Mouse (Mus musculus): Measurements from ENCODE around the gene Thop1.
"Not testable (repeated sequence)": the region's sequence is repeated elsewhere in the genome, so short reads cannot be mapped to it uniquely, and the experiment has no call there.

Gene Thop1

GRCm38 (mm10) chr10:81057406-81058130 is 12.3 kb upstream of the Thop1 start:
- no peak for DNase-seq (ENCODE audit: low spot score)

GRCm38 (mm10) chr10:81058896-81059295 is 10.9 kb upstream of the Thop1 start:
- DNase-seq (ENCODE audit: low spot score): no peak

GRCm38 (mm10) chr10:81059603-81060543 is 10.0 kb upstream of the Thop1 start, which contains the start of gene Sgta:
TSS of gene Sgta (minus strand) at chr10:81060181.
- peak; percentile 100 for DNase-seq (ENCODE audit: low spot score)

- DNase-seq (ENCODE audit: low spot score): no peak
Measured at GRCm38 (mm10) chr10:81062710-81063109, 7.1 kb upstream of the Thop1 start.

GRCm38 (mm10) chr10:81064519-81064918 is 5.3 kb upstream of the Thop1 start:
- DNase-seq (ENCODE audit: low spot score): not testable (repeated sequence)

GRCm38 (mm10) chr10:81068706-81069105 is 1.1 kb upstream of the Thop1 start:
- no peak for DNase-seq (ENCODE audit: low spot score)

- no peak for DNase-seq (ENCODE audit: low spot score)
Measured at GRCm38 (mm10) chr10:81072290-81072689, 2.5 kb downstream of the Thop1 start.

- no peak for DNase-seq (ENCODE audit: low spot score)
Measured at GRCm38 (mm10) chr10:81073464-81073863, 3.6 kb downstream of the Thop1 start.

- no peak for DNase-seq (ENCODE audit: low spot score)
Measured at GRCm38 (mm10) chr10:81075734-81076133, 5.9 kb downstream of the Thop1 start.

GRCm38 (mm10) chr10:81076356-81076755 is 6.5 kb downstream of the Thop1 start:
- DNase-seq (ENCODE audit: low spot score): no peak

- no peak for DNase-seq (ENCODE audit: low spot score)
Measured at GRCm38 (mm10) chr10:81077916-81078315, 8.1 kb downstream of the Thop1 start.

GRCm38 (mm10) chr10:81080008-81080655 is 10.3 kb downstream of the Thop1 start:
- no peak for DNase-seq (ENCODE audit: low spot score)

GRCm38 (mm10) chr10:81082168-81082960 is 12.5 kb downstream of the Thop1 start:
- peak; percentile 63 for DNase-seq (ENCODE audit: low spot score)

GRCm38 (mm10) chr10:81087021-81087420 is 17.2 kb downstream of the Thop1 start:
- DNase-seq (ENCODE audit: low spot score): no peak

- DNase-seq (ENCODE audit: low spot score): no peak
Measured at GRCm38 (mm10) chr10:81089216-81089615, 19.4 kb downstream of the Thop1 start.

- no peak for DNase-seq (ENCODE audit: low spot score)
Measured at GRCm38 (mm10) chr10:81090621-81091020, 20.8 kb downstream of the Thop1 start.

- no peak for DNase-seq (ENCODE audit: low spot score)
Measured at GRCm38 (mm10) chr10:81092465-81093250, 22.8 kb downstream of the Thop1 start.

GRCm38 (mm10) chr10:81094931-81095678 is 25.3 kb downstream of the Thop1 start:
- no peak for DNase-seq (ENCODE audit: low spot score)

GRCm38 (mm10) chr10:81105565-81106112 is 35.8 kb downstream of the Thop1 start, which contains the start of gene Map2k2:
TSS of gene Map2k2 (plus strand) at chr10:81105915.
- peak; percentile 92 for DNase-seq (ENCODE audit: low spot score)

Data from left cerebral cortex, adult 11 months (tissue).